Mouse (Mus musculus) embryo, embryonic 9.5 days (tissue): ENCODE results near the gene Ifnar2.

Experiments used
- DNase-seq: peaks from one replicate; pipeline ENCODE4 v3.0.0-alpha.2; 2017; ENCODE audit errors: extremely low spot score

The Ifnar2 gene

DNA sequence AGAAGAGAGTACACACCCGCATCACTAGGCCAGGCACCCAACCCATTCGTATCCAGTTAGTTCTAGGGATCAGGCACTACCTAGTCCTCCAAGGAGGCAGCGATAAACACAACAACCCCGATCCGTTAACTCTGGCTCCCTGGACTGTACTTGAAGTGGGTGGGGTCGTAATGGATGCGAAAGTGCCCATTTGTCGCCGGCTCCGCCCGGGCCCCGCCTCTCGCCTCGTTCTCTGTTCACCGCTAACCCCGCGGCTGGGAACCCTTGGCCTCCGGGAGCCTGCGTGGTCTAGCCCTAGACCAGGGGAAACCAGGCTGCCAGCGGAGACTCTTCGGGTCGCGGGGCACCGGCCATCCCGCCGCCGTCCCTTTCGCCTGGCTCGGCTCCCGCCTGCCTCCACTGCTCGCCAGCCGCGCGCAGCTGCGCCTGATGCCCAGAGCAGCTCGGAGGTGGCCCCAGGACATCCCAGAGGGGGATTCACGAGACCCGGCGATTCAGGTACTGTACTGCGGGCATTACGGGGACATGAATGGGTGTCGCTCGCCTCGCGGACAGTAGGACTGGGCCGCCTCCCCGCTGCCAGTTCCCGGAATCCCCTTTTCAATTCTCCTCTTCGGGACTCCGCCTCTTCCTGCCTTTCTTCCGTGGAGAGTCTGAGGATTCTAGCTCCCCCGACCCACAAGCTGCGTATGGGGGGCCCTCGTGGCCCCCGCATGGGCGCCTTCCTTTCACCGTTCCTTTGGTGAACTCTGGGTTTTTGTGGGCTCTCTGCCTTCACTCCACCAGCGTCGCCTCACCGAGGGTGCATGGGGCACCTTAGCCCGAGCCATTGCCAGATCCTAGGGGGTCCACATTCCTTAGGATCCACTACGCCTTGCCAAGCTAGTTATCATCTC, at the start of gene Ifnar2:
TSS of gene Ifnar2 (plus strand) at position 207 of the 896 bp plus-strand sequence.
- DNase-seq: peak; percentile 81

DNA sequence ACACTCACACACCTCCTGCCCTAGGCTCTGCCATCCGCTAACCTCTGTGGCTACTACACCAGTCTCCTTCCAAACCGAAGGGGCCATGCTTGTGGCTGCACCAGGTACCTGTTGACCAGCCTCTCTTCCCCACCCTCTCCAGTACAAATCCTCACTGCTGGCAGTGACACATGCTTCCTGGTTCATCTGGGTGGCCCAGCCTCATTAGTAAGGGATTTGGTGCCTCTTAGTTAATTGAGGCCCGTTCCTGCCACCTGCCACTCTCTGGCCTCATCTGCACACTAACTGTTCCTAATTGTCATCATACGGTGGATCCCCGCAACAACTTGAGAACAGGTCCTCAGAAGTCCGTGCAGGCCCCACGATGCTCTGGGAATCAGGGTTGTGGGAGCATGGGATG, 45.0 kb upstream of the Ifnar2 start:
- DNase-seq: no peak

DNA sequence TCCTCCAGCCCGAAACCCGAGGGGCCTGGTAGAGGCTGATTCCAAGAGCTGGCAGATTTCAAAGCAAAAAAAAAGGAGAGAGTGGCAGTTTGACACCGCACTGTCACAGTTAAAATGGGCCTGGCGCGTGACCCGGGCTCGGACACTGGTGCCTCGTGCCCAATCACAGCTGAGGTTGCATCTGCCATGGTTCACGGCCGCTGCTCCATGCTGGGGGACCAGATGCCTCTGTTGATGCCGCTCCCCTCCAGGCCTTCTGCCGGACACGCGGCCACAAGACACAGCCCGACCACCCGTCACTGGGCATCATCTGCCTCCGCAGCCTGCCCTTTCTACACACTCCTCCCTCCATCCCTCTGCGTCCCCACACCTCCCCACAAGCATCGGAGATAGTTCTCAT, 43.7 kb upstream of the Ifnar2 start:
- DNase-seq: no peak

DNA sequence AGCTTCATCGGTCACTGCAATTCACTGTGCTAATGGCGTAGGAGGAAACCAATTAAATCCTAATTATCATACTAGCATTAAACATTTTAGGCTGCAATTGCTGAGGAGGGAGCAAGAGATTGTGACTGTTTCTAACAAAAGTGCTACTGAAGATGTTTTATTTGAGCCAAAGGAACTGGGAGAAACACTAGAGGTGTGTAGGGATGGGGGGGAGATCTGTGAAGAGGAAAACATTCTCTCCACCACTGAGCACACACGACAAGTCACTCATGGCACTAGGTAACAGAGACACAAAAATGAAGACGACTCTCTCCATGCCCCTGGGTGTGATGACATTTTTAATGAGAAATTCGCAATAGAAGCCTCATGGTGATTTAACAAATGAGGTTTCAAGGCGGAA, 42.1 kb upstream of the Ifnar2 start:
- DNase-seq: no peak

DNA sequence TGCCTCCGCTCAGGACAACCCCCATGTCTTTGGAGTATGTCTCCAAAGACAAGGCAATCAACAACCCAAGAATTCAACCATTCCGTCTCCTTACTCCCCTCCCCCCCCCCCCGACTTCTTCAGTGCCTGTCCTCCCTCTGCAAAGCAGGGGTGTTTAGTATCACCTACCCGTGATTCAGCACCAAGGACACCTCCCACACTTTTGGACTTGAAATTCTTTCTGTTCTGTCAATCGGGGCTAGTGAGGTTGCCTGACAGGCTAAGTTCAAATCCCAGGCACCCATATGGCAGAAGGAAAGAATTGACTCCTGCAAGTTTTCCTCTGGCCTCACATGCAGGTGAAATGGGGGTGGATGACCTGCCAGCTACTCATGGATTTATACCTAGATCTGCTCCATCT, 41.4 kb upstream of the Ifnar2 start:
- peak; percentile 35 for DNase-seq

DNA sequence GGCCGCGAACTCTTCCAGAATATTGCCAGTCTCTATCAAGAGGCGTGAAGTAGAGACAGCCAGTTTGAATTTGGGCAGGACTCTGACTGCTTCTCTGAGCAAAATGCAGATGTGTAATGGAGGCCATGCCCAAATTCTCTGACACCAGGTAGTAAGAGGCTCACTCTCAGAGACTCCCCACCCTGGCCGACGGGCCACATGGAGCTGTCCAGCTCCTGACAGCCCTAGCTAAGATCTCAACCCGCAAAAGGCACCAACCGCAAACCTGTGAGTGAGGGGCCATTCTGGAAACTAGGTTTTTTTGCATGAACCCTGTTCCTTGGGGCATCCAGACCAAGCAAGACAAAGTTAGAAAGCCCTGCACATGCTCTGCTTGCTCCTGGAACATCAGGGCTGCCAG, 39.7 kb upstream of the Ifnar2 start:
- DNase-seq: no peak

DNA sequence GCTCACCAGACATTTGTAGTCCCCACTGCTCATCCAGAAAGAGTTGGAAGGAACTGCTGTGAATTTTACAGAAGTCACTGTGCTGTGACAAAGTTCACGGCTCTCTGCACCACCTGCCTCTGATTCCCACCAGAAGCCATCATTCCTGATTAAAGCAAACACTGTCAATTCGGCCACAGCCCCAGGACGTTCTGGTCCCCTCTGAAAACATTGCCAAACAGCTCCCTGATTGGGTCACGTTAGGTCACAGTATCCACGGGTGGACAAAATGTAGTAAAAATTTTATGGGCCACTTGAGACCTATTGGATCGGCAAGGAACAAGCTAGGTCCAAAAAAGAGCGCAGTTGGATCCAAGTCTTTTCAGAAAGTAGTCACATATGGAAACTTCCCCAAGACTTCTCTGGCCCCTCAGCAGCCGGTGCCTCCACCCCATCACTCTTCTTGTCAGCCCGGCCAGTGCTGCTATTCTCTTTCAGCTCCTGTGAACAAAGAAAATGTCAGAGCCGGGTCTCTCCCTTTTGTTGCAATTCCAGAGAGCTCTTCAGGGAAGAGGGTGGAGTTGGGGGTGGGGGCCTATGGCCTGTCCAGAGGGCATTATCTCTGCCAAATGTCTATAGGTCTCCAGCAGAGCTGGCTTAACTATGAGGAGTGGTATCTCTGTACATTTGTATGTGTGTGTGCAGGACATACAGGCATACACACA, 38.2 kb upstream of the Ifnar2 start:
- peak; percentile 69 for DNase-seq

DNA sequence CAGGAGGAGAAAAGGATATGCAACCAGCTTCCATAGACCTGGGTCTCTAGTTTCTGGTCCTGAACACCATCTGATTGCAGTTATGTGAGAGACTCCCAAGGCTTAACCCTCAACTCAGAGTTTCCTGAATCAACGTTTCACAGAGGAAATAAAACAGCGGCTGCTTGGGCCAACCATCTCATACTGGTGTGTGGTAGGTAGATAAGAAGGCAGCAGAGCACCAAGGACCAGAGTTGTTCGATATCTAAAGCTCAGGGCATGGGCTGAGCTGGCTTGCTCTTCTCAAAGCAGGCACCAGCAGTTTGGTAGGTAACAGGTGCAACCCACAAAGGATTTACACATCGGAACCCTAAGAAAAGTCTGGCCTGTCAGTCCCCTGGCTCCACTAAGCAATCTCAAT, 35.8 kb upstream of the Ifnar2 start:
- no peak for DNase-seq

DNA sequence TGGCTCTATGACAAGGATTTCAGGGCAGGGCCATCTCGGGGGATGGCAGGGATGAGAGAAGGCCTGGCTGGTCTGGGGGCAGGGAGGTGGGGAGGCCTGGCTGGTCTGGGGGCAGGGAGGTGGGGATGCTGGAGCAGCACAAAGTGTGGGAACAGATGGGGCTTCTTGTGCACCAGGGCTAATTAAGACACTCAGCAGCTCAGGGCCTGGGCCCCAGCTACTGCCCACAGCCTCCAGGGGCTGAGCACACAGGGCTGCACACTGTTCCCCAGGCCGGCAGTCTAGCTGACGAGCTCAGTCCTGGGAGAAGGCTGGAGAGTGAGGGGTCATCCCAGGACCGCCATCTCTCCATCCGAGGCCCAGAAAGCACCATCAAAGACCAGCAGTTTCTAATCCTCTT, 35.1 kb upstream of the Ifnar2 start:
- no peak for DNase-seq

DNA sequence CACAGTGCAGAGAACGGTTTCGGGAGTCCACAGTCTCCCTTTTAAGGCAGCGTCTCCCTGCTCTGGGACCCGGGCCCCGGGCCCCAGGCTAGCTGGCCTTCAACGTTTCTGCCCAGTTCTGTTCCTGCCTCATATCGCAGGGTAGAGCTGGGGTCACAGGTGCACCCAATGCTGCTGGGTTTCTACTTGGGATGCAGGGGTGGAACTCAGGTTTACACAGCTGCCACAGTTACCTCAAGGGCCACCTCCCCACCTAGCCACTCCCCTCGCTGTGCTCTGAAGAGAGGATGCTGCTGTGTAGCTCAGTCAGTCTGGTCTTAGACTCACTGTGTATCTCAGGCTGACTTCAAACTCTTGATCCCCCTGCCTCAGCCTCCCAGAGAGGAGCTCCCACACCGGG, 26.1 kb upstream of the Ifnar2 start:
- DNase-seq: no peak

DNA sequence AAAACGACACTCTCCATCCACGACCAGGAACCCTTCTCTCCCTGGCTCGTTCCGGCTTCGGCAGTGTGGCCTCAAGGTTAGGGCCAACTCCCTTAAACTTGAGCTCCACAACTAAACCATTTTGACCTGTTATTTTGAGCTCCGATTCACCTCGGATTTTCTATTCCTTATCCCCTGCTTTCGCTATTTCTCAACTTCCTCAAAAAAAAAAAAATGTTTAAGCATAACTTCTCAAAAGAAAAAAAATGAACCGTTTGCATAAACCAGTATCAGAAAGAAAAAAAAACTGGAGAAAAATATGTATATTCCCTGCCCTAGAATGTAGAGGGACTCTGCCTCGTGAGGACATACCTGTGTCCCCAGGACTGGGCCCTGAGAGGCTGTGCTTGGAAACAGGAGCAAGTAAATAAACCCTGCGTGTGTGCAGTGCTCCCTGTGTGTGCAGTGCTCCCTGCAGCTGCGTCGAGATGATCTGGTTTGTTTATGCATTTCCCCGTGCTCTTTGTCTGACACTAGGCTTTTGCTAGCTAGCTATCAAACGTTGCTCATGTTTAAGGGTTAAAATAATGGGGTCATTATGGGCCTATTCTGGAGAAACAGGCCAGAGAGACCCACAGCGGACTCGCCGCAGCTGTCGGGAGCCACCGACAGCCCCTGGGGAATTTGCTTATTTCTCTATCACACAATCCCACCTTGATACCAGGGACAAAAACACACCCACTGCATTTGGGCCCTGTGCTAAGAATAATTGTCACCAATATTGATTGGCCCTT, 24.9 kb upstream of the Ifnar2 start:
- no peak for DNase-seq

DNA sequence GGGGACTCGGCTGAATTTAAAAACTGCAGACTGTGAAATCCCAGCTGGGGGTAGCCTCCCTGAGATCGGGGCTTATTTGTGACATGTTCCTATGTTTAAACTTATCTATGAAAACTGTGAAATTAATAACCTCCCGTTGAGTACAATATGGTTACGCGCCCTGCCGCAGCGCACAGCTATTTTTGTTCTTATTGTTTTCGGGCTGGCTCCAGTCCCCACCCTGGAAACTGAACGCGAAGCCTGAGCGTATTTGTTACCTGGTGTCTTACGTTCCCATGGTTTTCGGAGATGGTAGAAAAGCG, 24.4 kb upstream of the Ifnar2 start:
- DNase-seq: no peak

DNA sequence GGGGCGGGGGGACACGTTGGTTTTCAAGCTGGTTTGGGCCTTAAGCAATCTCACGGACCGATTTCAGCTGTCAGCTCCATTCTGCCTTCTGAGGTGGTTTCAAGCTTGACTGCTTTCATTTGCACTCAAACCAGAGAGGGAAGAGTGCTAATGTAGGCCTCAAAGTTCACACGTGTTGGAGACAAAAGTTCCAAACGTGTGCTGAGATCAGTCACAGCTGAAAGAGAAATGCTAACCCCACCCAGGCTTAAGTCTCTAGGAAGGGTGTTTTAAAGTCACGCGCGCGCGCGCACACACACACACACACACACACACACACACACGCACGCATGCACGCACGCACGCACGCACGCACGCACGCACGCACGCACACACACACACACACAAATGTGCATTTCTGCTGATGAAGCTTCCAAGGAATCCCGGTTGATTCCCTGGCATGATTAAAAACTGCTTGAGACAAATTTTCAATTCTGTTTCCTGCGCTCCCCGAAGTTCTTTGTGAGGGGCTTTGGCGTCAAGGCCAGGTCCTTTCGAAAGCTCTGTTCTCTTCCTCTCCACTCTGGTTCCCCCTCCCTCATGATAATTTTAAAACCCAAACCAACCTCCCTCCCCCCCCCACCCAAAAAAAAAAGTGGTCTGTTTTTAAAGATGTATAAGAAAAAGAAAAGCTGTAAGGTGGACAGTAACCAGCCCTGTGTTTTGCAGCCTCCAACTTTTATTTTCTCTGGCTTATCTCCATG, 23.8 kb upstream of the Ifnar2 start:
- DNase-seq: no peak

DNA sequence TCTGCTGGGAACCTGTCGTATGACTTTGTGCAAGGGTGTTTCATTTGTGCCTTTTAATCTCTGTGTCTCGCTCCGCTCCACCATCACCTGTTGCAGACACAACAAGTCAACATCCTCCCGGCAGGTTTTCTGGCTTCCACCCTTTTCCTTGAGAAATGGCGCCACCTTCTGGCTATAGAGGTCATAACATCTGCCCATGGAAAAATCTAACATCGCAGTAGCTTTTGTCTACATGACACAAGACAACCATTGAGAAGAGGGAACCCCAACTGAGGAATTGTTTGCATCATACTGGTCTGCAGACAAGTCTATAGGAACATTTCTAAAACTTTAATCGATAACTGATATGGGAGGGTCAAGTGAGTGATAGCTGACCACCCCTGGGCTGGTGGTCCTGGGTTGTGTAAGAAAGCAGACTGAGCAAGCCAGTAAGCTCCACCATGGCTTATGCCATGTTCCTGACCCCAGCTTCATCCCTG, 20.5 kb upstream of the Ifnar2 start:
- peak; percentile 82 for DNase-seq

DNA sequence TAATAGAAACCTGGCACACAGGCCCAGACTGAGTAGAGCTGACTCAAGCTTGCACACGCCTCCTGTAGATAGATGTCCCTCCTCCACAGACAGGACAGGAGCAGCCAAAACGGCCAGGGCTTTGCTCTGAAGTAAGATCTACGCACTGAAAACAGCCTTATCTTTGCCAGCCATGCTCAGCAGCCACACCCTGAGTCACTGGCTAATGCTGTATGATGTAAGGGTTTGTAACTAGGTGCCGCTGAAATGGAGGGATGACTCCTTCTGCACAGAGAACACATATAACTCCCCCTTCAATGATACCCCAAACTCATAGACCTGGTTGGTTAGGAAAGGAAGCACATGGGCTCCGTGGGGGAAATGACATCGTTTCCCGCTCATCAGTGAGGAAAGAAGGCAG, 19.8 kb upstream of the Ifnar2 start:
- DNase-seq: no peak

DNA sequence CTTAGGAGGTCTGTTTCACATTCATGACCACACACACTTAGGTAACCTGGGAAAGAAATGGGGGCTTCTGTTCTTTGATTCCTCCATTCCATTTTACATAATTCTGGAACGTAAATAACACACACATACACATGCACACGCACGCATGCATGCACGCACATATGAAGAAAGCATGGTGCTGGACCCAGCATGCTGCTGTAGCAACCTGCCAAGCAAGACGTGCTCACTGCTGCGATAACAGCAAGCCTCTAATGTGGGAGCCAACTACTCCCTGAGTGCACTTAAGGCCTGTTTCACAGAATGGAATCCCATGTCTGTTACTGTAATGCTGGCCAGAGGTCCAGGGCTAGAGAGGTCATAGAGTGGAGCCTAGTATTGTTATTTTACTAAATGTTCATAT, 19.4 kb upstream of the Ifnar2 start:
- DNase-seq: no peak

DNA sequence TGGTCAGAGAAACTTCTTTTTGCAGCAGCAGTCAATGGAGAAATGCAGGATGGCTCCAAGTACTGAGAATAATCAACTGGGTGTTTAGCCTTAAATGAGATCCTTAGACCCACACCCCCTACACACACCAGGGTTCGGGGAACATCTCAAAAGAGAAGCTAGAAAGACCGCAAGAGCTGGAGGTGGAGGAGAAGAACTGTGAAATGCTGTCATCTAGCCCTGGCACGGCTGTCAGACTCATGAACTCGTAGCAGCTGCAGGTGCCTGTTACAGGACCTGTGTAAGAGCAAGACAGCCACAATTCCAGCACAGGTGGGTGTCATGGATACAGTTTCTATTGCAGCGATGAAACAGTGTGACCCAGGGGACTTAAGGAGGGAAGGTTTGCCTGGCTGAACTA, 18.9 kb upstream of the Ifnar2 start:
- DNase-seq: no peak

DNA sequence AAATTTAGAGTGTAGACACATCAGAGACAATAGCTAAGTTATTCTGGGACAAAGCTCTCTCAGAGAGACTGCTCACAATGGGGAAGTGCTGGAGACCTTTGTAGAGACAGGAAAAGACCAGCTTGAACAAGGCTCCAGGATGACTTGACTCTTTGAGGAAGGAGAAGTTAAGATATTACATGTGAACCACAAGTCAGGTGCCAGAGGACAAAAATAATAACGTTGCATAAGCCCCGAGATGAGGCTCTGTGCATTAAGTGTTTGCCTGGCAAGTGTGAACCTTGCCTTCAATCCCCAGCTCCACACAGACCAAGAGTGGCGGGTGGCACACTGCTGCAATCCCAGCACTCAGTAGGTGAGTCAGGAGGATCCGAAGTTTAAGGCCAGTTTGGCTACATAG, 18.0 kb upstream of the Ifnar2 start:
- no peak for DNase-seq

DNA sequence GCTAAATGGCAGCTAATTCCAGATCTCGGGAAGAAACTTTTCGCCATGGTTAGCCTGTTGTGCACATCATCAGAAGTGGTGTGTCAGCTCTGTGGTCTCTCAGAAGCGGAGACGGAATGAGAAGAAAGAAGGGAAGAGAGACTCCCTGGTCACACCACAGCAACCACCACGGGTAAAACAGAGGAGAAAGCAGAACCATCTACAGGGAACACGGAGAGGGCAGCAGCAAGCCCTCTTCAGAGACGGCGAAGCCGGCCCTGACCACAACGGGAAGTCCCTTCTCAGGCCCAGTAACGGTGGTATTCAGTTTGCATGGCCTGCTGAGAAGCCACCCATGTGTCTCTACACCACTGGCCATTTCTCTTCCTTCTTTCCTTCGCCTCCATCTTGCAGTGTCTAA, 17.4 kb upstream of the Ifnar2 start:
- no peak for DNase-seq

DNA sequence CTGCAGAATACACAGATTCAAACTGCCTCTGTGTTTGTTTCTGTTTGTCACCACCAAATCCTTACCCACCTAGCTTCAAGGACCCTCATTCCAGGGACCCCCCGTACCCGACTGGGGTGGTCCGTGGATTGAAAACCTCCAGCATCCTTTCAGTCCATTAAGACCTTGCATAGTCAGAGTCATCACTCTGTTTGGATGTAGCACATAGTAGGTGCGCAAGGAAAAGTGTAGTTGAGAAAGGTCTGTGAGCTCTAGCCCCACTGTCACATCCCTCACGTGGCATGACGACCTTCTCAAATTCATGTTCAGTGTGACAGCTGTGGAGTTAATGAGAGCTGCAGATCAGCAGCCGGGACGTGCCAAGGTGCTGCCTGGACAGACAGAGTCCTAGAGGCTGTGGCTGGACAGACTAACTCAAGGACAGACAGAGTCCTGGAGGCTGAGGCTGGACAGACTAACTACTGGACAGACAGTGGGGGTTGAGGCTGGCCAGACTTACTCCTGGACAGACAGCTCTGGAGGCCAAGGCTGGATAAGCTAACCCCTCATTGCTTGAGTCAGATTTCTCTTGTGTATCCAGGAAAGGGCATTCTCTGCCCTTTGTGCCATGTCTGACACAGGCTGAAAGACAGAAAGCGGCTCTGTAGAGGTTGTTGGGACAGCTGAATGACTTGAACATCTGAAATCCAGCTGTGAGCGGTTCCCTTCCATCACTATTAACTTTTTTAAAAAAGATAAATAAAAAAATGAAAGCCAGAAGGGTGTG, 15.6 kb upstream of the Ifnar2 start:
- DNase-seq: no peak

DNA sequence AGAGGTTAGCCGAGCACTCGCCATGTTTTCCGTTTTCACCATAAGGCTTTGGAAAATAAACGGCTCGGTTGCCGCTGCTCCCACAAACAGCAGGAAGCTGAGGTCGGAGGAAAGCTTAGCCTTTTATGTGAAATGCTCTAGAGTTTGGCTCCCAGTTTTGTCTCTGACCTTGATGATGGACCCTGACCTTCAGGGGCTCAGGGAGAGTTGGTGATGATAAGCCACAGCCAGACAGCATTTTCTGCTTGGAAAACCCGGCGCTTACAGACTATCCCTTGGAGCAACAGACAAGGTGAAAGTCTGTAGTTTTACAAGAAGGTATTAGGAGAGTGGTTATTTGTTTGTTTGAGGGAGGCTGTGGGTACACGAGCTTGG, 15.1 kb upstream of the Ifnar2 start:
- DNase-seq: no peak
